Mouse (Mus musculus): ENCODE results near the gene Spin2g.
"Not testable (repeated sequence)": the region's sequence is repeated elsewhere in the genome, so short reads cannot be mapped to it uniquely, and the experiment has no call there.

The Spin2g gene

GRCm38 (mm10) chrX:34238633-34239032 is at the start of gene Spin2g:
TSS of gene Spin2g (minus strand) at chrX:34238733.
- not testable (repeated sequence) for DNase-seq (ENCODE audit: low spot score)
